Mouse (Mus musculus) spleen, postnatal 4 days (tissue): ENCODE measurements around the gene Trpv4.

Source experiments
- DNase-seq, 2 experiments: peaks; one replicate each; pipeline ENCODE4 v3.0.0; 2022; ENCODE audit warnings: low spot score in 2 of 2

The Trpv4 gene

GRCm38 (mm10) chr5:114618851-114619250, 39.4 kb downstream of the Trpv4 start:
- DNase-seq: peak; percentile 76 to 92

GRCm38 (mm10) chr5:114617809-114618208, 40.4 kb downstream of the Trpv4 start:
- no peak for DNase-seq

GRCm38 (mm10) chr5:114616336-114617061, 41.7 kb downstream of the Trpv4 start:
- DNase-seq: no peak

GRCm38 (mm10) chr5:114614863-114615262, 43.4 kb downstream of the Trpv4 start:
- no peak for DNase-seq

- peak; percentile 50 to 85 for DNase-seq
Observed at GRCm38 (mm10) chr5:114611968-114612608, 46.1 kb downstream of the Trpv4 start.

GRCm38 (mm10) chr5:114611256-114611655, 47.0 kb downstream of the Trpv4 start:
- no peak for DNase-seq

- DNase-seq: peak; percentile 72 to 93
Observed at GRCm38 (mm10) chr5:114608516-114608915, 49.7 kb downstream of the Trpv4 start.

- no peak for DNase-seq
Observed at GRCm38 (mm10) chr5:114607651-114608050, 50.6 kb downstream of the Trpv4 start.

- no peak for DNase-seq
Observed at GRCm38 (mm10) chr5:114605981-114606380, 52.2 kb downstream of the Trpv4 start.

- no peak for DNase-seq
Observed at GRCm38 (mm10) chr5:114604781-114605290, 53.4 kb downstream of the Trpv4 start.

- DNase-seq: no peak
Observed at GRCm38 (mm10) chr5:114603975-114604374, 54.2 kb downstream of the Trpv4 start.

- DNase-seq: no peak
Observed at GRCm38 (mm10) chr5:114602012-114602411, 56.2 kb downstream of the Trpv4 start.

GRCm38 (mm10) chr5:114597652-114598051, 60.6 kb downstream of the Trpv4 start:
- no peak for DNase-seq

- peak in 1 of 2 experiments; percentile 35 for DNase-seq
Observed at GRCm38 (mm10) chr5:114597222-114597621, 61.0 kb downstream of the Trpv4 start.

GRCm38 (mm10) chr5:114596604-114597003, 61.6 kb downstream of the Trpv4 start:
- peak; percentile 62 to 77 for DNase-seq

GRCm38 (mm10) chr5:114594741-114595241, 63.4 kb downstream of the Trpv4 start:
- peak in 1 of 2 experiments; percentile 45 for DNase-seq

- DNase-seq: no peak
Observed at GRCm38 (mm10) chr5:114593949-114594348, 64.3 kb downstream of the Trpv4 start.

GRCm38 (mm10) chr5:114593161-114593821, 64.9 kb downstream of the Trpv4 start:
- no peak for DNase-seq

- no peak for DNase-seq
Observed at GRCm38 (mm10) chr5:114592463-114593160, 65.6 kb downstream of the Trpv4 start.

- no peak for DNase-seq
Observed at GRCm38 (mm10) chr5:114591151-114591561, 67.1 kb downstream of the Trpv4 start.

GRCm38 (mm10) chr5:114590043-114590913, 67.9 kb downstream of the Trpv4 start:
- DNase-seq: no peak
